Mouse (Mus musculus) myocyte (in vitro differentiated cells): ENCODE data around the gene 9230102O04Rik. TPM values are rescaled to one million over a fixed set of nuclear protein-coding genes. Genes with fewer than 3 reads are reported as not detected.

Experiments used
- H3K27me3 ChIP-seq: one replicate; pipeline ENCODE4 v1.6.1; 2011; ENCODE audit not compliant: control insufficient read depth, insufficient read depth, insufficient read length
- H3K36me3 ChIP-seq: one replicate; pipeline ENCODE4 v1.6.1; 2011; ENCODE audit not compliant: control insufficient read depth, insufficient read depth
- H3K4me2 ChIP-seq: one replicate; pipeline ENCODE4 v1.6.1; 2011; ENCODE audit warnings: low read depth, control low read depth
- H3K4me3 ChIP-seq: one replicate; pipeline ENCODE4 v1.5.1; 2011; ENCODE audit warnings: mild to moderate bottlenecking, control low read depth, moderate library complexity
- H3K79me2 ChIP-seq: one replicate; pipeline ENCODE4 v1.6.1; 2011; ENCODE audit not compliant: control insufficient read depth, insufficient read depth
- H3ac ChIP-seq: one replicate; pipeline ENCODE4 v1.6.1; 2011; ENCODE audit not compliant: control insufficient read depth, insufficient read length
- CEBPB ChIP-seq: IDR thresholded peaks from 2 replicates; pipeline ENCODE4 v1.6.1; 2011; ENCODE audit warnings: mild to moderate bottlenecking, moderate library complexity; ENCODE audit not compliant: poor library complexity, insufficient read depth, severe bottlenecking
- E2F4 ChIP-seq: IDR thresholded peaks from one replicate; pipeline ENCODE4 v1.6.1; 2011; ENCODE audit warnings: mild to moderate bottlenecking, control low read depth, moderate library complexity; ENCODE audit not compliant: insufficient read depth
- MAX ChIP-seq: IDR thresholded peaks from one replicate; pipeline ENCODE4 v1.6.1; 2011; ENCODE audit warnings: low read depth, mild to moderate bottlenecking, control low read depth
- MYOD1 ChIP-seq, 3 experiments: IDR thresholded peaks; one replicate each; pipeline ENCODE4 v1.6.1; 2011; ENCODE audit warnings: control low read depth in 2 of 3, low read depth in 2 of 3, mild to moderate bottlenecking in 2 of 3, moderate library complexity in 1 of 3; ENCODE audit not compliant: insufficient read length in 2 of 3, control insufficient read depth in 1 of 3
- MYOG ChIP-seq, 3 experiments: IDR thresholded peaks; one replicate each; pipeline ENCODE4 v1.6.1; 2011; ENCODE audit warnings: control low read depth in 2 of 3, low read depth in 2 of 3, mild to moderate bottlenecking in 2 of 3; ENCODE audit not compliant: insufficient read length in 2 of 3, control insufficient read depth in 1 of 3, insufficient read depth in 1 of 3
- POLR2A ChIP-seq: IDR thresholded peaks from one replicate; pipeline ENCODE4 v1.6.1; 2011; ENCODE audit warnings: low read depth, mild to moderate bottlenecking, control low read depth, moderate library complexity; ENCODE audit not compliant: insufficient read length
- POLR2AphosphoS2 ChIP-seq: IDR thresholded peaks from one replicate; pipeline ENCODE4 v1.6.1; 2011; ENCODE audit warnings: low read depth, control low read depth; ENCODE audit not compliant: insufficient read length
- REST ChIP-seq: IDR thresholded peaks from one replicate; pipeline ENCODE4 v1.6.1; 2011; ENCODE audit warnings: mild to moderate bottlenecking, control low read depth, moderate library complexity; ENCODE audit not compliant: insufficient read depth, insufficient read length
- SRF ChIP-seq: IDR thresholded peaks from one replicate; pipeline ENCODE4 v1.6.1; 2011; ENCODE audit warnings: low read depth; ENCODE audit not compliant: control insufficient read depth, insufficient read length
- TCF12 ChIP-seq: IDR thresholded peaks from one replicate; pipeline ENCODE4 v1.6.1; 2011; ENCODE audit warnings: mild to moderate bottlenecking, control low read depth; ENCODE audit not compliant: poor library complexity, insufficient read depth, severe bottlenecking
- TCF3 ChIP-seq: IDR thresholded peaks from one replicate; pipeline ENCODE4 v1.6.1; 2011; ENCODE audit warnings: low read depth, control low read depth; ENCODE audit not compliant: insufficient read length
- USF1 ChIP-seq: IDR thresholded peaks from one replicate; pipeline ENCODE4 v1.6.1; 2011; ENCODE audit warnings: low read depth, mild to moderate bottlenecking, control low read depth, moderate library complexity
- polyA plus RNA-seq: library from polyadenylated mRNA; unstranded; fragments of >200 nt; fragmentation: generic; extraction: Trizol; gene quantifications from one replicate; pipeline ENCODE4 v1.2.1, GENCODE M21; 2012; ENCODE audit warnings: missing spikeins

9230102O04Rik gene
- polyA plus RNA-seq, 1 experiment, result not detected

GRCm38 (mm10) chr2:9894836-9895593, 5.7 kb upstream of the 9230102O04Rik start:
- no peak overlapping the region for H3K4me2 ChIP-seq
- TF ChIP-seq MYOG (IDR thresholded peaks at IDR 0.05; ENCODE audit: control insufficient read depth in 1 of 3, insufficient read depth in 1 of 3, insufficient read length in 2 of 3, low read depth in 2 of 3), result no peak
- no peak for TF ChIP-seq SRF
- TF ChIP-seq MAX, result no peak
- TF ChIP-seq MYOD1 (IDR thresholded peaks at IDR 0.05; ENCODE audit: control insufficient read depth in 1 of 3, insufficient read length in 2 of 3, low read depth in 2 of 3), result no peak
- no peak for TF ChIP-seq USF1
- no peak for TF ChIP-seq REST
- TF ChIP-seq TCF3, result no peak
- no peak for TF ChIP-seq E2F4
- TF ChIP-seq POLR2A, result no peak
- TF ChIP-seq CEBPB, result no peak
- no peaks in the 10 kb centered on the region for H3K36me3 ChIP-seq
- H3ac ChIP-seq, result no peak overlapping the region
- H3K4me3 ChIP-seq, result no peak overlapping the region
- H3K79me2 ChIP-seq, result no peaks in the 10 kb centered on the region
- no peaks in the 10 kb centered on the region for H3K27me3 ChIP-seq

- Histone ChIP-seq H3K4me2 (no peak overlapping the region), H3K4me3 (no peak overlapping the region), H3K27me3 (no peaks in the 10 kb centered on the region), H3K79me2 (no peaks in the 10 kb centered on the region), H3K36me3 (no peaks in the 10 kb centered on the region), H3ac (no peak overlapping the region)
- no peak for TF ChIP-seq MYOG (IDR thresholded peaks at IDR 0.05; ENCODE audit: control insufficient read depth in 1 of 3, insufficient read depth in 1 of 3, insufficient read length in 2 of 3, low read depth in 2 of 3)
- no peak for TF ChIP-seq MAX
- TF ChIP-seq REST, result no peak
- no peak for TF ChIP-seq SRF
- TF ChIP-seq MYOD1 (IDR thresholded peaks at IDR 0.05; ENCODE audit: control insufficient read depth in 1 of 3, insufficient read length in 2 of 3, low read depth in 2 of 3), result no peak
- TF ChIP-seq E2F4, result no peak
- no peak for TF ChIP-seq POLR2A
- no peak for TF ChIP-seq CEBPB
- TF ChIP-seq USF1, result no peak
- no peak for TF ChIP-seq TCF3
- no peak for TF ChIP-seq TCF12
- no peak for TF ChIP-seq POLR2AphosphoS2
Observed at GRCm38 (mm10) chr2:9893272-9893953, 4.1 kb upstream of the 9230102O04Rik start.

DNA sequence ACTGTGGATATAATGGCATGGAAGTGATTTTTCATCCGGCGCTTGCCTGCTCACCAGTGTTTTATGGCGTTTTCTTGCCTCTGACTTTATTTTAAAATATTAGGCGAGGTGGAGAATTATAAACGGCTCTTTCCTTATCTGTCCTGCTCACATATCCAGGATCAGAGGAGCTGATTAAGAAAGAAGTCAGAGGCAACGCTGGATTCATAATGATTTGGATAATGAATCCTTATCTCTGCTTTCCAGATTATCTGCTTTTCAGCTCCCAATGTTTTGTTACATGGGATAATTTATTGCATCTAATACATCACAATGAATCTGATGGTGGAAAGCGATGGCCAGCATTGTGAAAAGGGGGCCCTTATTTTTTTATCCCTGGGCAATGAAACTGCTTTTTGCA, 3.2 kb upstream of the 9230102O04Rik start:
- no peaks in the 10 kb centered on the region for H3K79me2 ChIP-seq
- H3K4me3 ChIP-seq, result no peak overlapping the region
- H3K4me2 ChIP-seq, result no peak overlapping the region
- no peaks in the 10 kb centered on the region for H3K27me3 ChIP-seq
- no peaks in the 10 kb centered on the region for H3K36me3 ChIP-seq
- TF ChIP-seq CEBPB, result no peak
- no peak for TF ChIP-seq MAX
- no peak for TF ChIP-seq TCF12
- TF ChIP-seq MYOD1 (IDR thresholded peaks at IDR 0.05; ENCODE audit: control insufficient read depth in 1 of 3, insufficient read length in 2 of 3, low read depth in 2 of 3), result no peak
- TF ChIP-seq USF1, result no peak
- TF ChIP-seq E2F4, result no peak
- no peak for TF ChIP-seq SRF
- TF ChIP-seq MYOG (IDR thresholded peaks at IDR 0.05; ENCODE audit: control insufficient read depth in 1 of 3, insufficient read depth in 1 of 3, insufficient read length in 2 of 3, low read depth in 2 of 3), result no peak
- TF ChIP-seq TCF3, result no peak
- no peak for TF ChIP-seq POLR2A
- no peak for TF ChIP-seq REST
- TF ChIP-seq POLR2AphosphoS2, result no peak
- H3ac ChIP-seq, result no peak overlapping the region

DNA sequence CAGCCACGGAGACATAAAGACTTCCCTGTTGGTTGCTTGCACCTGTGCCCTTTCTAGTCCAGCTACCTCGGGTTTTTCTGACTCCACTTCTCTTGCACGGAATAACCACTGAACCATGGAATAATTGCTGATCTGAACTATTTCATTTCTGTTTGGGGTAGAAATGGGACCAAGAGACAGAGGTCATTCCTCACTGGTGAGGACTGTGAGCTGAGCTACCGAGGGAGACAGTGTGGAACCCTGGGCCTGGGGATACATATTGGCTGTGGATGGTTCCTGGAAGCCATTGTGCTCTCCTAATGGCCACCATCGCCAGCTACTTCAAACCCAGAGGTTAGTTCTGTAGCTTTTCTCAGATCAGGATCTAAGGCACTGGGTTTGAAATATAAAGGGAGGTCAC, 1.6 kb upstream of the 9230102O04Rik start:
- Histone ChIP-seq H3K36me3 (no peaks in the 10 kb centered on the region), H3K4me2 (no peak overlapping the region), H3K27me3 (no peaks in the 10 kb centered on the region), H3ac (no peak overlapping the region), H3K79me2 (no peaks in the 10 kb centered on the region), H3K4me3 (no peak overlapping the region)
- no peak for TF ChIP-seq REST
- no peak for TF ChIP-seq SRF
- no peak for TF ChIP-seq TCF12
- TF ChIP-seq POLR2AphosphoS2, result no peak
- no peak for TF ChIP-seq MYOD1 (IDR thresholded peaks at IDR 0.05; ENCODE audit: control insufficient read depth in 1 of 3, insufficient read length in 2 of 3, low read depth in 2 of 3)
- TF ChIP-seq MAX, result no peak
- TF ChIP-seq CEBPB, result no peak
- no peak for TF ChIP-seq E2F4
- no peak for TF ChIP-seq USF1
